ENCODE assay signal across 17 mouse cellular contexts in the genomic region with DNA sequence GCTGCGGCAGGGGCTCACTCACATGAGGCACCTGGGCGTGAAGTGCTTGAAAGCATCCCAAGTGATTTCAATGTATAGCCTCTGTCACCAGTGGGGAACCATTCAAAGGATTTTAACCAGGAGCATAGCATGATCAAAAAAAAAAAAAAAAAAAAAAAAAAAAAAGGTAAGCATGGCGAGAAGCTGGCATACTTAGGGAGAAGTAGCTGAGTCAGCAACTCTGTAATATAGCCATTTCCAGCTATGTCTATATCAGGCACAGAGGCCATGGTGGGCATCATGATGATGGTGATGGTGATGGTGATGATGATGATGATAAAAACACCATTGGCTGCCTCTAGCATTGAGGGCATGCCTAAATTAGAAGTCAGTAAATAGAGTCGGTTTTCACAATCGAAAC.
"Had no signal": no experiment of that assay in that cellular context is flagged by ENCODE, and none has a peak within 500 bp of the region (broad histone marks: within the 10 kb centered on the region; RNA-seq: fewer than 3 reads in every experiment).

No protein-coding gene starts in this region.

- H3K4me1 ChIP-seq: lung, embryonic 15.5 days; midbrain, embryonic 10.5 days; midbrain, embryonic 12.5 days; stomach, embryonic 15.5 days had no signal

- H3K27ac ChIP-seq: lung, embryonic 15.5 days; midbrain, embryonic 10.5 days; midbrain, embryonic 12.5 days; neural tube, embryonic 13.5 days; neural tube, embryonic 15.5 days; stomach, embryonic 15.5 days; stomach, postnatal 0 days had no signal

- H3K36me3 ChIP-seq: lung, embryonic 15.5 days; midbrain, embryonic 10.5 days; midbrain, embryonic 12.5 days; neural tube, embryonic 13.5 days; neural tube, embryonic 15.5 days; stomach, embryonic 15.5 days had no signal

- H3K9ac ChIP-seq: liver, postnatal 0 days; lung, embryonic 15.5 days; midbrain, embryonic 12.5 days; neural tube, embryonic 13.5 days; neural tube, embryonic 15.5 days; stomach, embryonic 15.5 days had no signal

- H3K4me3 ChIP-seq: lung, embryonic 15.5 days; midbrain, embryonic 10.5 days; midbrain, embryonic 12.5 days; myocyte; neural tube, embryonic 13.5 days; neural tube, embryonic 15.5 days; stomach, embryonic 15.5 days had no signal

- DNase-seq: liver, postnatal 0 days; lung, adult 2 months; lung, postnatal 14 days; lung, postnatal 4 days; midbrain, embryonic 14.5 days; right cerebral cortex, postnatal 14 days; thymus, adult 2 months; thymus, postnatal 25 days; thymus, postnatal 4 days had no signal

- H3K9me3 ChIP-seq: lung, embryonic 15.5 days; midbrain, embryonic 10.5 days; midbrain, embryonic 12.5 days; neural tube, embryonic 13.5 days; neural tube, embryonic 15.5 days; stomach, embryonic 15.5 days had no signal
